Mouse (Mus musculus): ENCODE data around the gene Ythdc1. TPM values are rescaled to one million over a fixed set of nuclear protein-coding genes. Genes with fewer than 3 reads are reported as not detected.

The Ythdc1 gene
- polyA plus RNA-seq, 1 experiment from 2014 or later, result 37.2 TPM

Other genes starting within 250 kb of the Ythdc1 start
- 1.2 and 1.5 TPM in 2 replicates for gene Tmprss11f, start 171.8 kb upstream of the Ythdc1 start, polyA plus RNA-seq (2015; fragmentation: Nextera tagmentation; extraction: Ambion mirVana)
- 0.12 and 0.44 TPM in 2 replicates for gene Tmprss11b, start 127.9 kb upstream of the Ythdc1 start, polyA plus RNA-seq (2015; fragmentation: Nextera tagmentation; extraction: Ambion mirVana)
- gene Tmprss11e, start 58.4 kb upstream of the Ythdc1 start, polyA plus RNA-seq (2015; fragmentation: Nextera tagmentation; extraction: Ambion mirVana), result 0.04 and 0.06 TPM in 2 replicates
- gene Ugt2b34, start 102.7 kb downstream of the Ythdc1 start, polyA plus RNA-seq (2015; fragmentation: Nextera tagmentation; extraction: Ambion mirVana), result 0.12 and 0.19 TPM in 2 replicates
- gene Ugt2b1, start 122.3 kb downstream of the Ythdc1 start, polyA plus RNA-seq (2015; fragmentation: Nextera tagmentation; extraction: Ambion mirVana), result not detected in 2 replicates
- not detected in 2 replicates for gene Ugt2b35, start 196.6 kb downstream of the Ythdc1 start, polyA plus RNA-seq (2015; fragmentation: Nextera tagmentation; extraction: Ambion mirVana)

Data from limb, embryonic 15.5 days (tissue).